ENCODE assay signal across 8 mouse cellular contexts in the genomic region with DNA sequence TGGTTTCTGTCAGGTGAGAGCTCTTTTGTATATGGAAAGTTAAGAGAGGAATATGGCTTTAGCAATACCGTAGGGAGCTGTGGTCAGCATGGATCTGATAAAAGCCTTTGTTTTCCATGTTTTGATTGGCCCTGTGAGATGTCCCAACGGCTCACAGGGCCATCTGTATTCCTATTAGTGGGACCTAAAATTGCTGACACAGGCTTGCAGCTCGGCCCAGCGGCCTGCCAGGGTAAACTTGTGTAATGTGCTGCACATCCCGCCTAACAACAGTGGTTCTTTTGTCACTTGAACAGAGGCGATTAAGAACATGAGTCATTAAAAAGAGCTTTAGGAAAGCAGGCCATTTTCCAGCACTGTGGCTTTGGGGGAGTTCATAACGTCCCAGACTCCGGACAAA.
A peak's percentile ranks its signal among the peaks of the same experiment; 100 is the strongest.
DNase-seq lines count a peak whose midpoint lies in the region; ATAC-seq lines count a peak whose summit lies in the region.

No protein-coding gene starts in this region.

- H3K27me3 ChIP-seq in forebrain, embryonic 15.5 days, result no peaks in the 10 kb centered on the region

- no peaks in the 10 kb centered on the region for H3K36me3 ChIP-seq in forebrain, embryonic 15.5 days

- no peak overlapping the region for H3K27ac ChIP-seq in forebrain, embryonic 15.5 days (replicated peaks)

- H3K9ac ChIP-seq in forebrain, embryonic 15.5 days (replicated peaks), result no peak overlapping the region

- intact Hi-C loops in heart, postnatal 36 days (cut with DNase I), result loop anchor here (5.0 kb wide), 2 partner anchors 52 to 178 kb away; partner anchors contain the start of gene Cdkn2a

- no peak overlapping the region for H3K4me2 ChIP-seq in forebrain, embryonic 15.5 days (replicated peaks)

- no peaks in the 10 kb centered on the region for H3K9me3 ChIP-seq in forebrain, embryonic 15.5 days

- ATAC-seq in forebrain, embryonic 15.5 days (replicated peaks), result peak; percentile 79

- H3K4me3 ChIP-seq in forebrain, embryonic 15.5 days, result no peak overlapping the region

- 4% methylated on average over 8 of the region's 8 CpGs for WGBS in forebrain, embryonic 15.5 days

- peak; percentile 41 for DNase-seq in adrenal gland, postnatal 10 days
- DNase-seq in adrenal gland, adult 8-10 months, result no peak
- DNase-seq in MN1 (ENCODE audit: low spot score), result peak; percentile 78
- peak; percentile 43 to 48 for DNase-seq in heart, postnatal 36 days
- peak; percentile 10 to 71 for DNase-seq in lung, postnatal 4 days
- DNase-seq in urinary bladder, adult 2 months (ENCODE audit: low spot score), result no peak
- DNase-seq in thymus, postnatal 25 days, result no peak

- H3K4me1 ChIP-seq in forebrain, embryonic 15.5 days, result peaks cover 9% of the 10 kb centered on the region

Comparison
In these comparisons a context has a peak if more than half of its experiments do, and no peak if none do; other contexts are left out.
1. DNase-seq: peak in adrenal gland, postnatal 10 days (single experiment), MN1 (single experiment), heart, postnatal 36 days (2 of 2) and lung, postnatal 4 days (2 of 2); none in adrenal gland, adult 8-10 months (single experiment), urinary bladder, adult 2 months (single experiment) and thymus, postnatal 25 days (single experiment).